Mouse (Mus musculus) C2C12 (cell line): Measurements from ENCODE around the gene Tekt1. TPM values are rescaled to one million over a fixed set of nuclear protein-coding genes. Genes with fewer than 3 reads are reported as not detected.

Experiments used
- H3K27me3 ChIP-seq: one replicate; pipeline ENCODE4 v1.6.1; 2011; ENCODE audit not compliant: control insufficient read depth, insufficient read depth, insufficient read length
- H3K36me3 ChIP-seq: one replicate; pipeline ENCODE4 v1.6.1; 2011; ENCODE audit not compliant: control insufficient read depth, insufficient read depth
- H3K4me3 ChIP-seq: one replicate; pipeline ENCODE4 v1.5.1; 2011; ENCODE audit warnings: mild to moderate bottlenecking, control low read depth; ENCODE audit not compliant: poor library complexity, insufficient read depth, severe bottlenecking
- H3K79me2 ChIP-seq: one replicate; pipeline ENCODE4 v1.6.1; 2011; ENCODE audit not compliant: control insufficient read depth, insufficient read depth
- H3K79me3 ChIP-seq: one replicate; pipeline ENCODE4 v1.6.1; 2011; ENCODE audit warnings: low read depth, control low read depth
- H3ac ChIP-seq: one replicate; pipeline ENCODE3; 2011; ENCODE audit warnings: low read depth; ENCODE audit not compliant: control insufficient read depth, insufficient read length
- CEBPB ChIP-seq: IDR thresholded peaks from one replicate; pipeline ENCODE4 v1.6.1; 2011; ENCODE audit warnings: low read depth, mild to moderate bottlenecking, control low read depth, moderate library complexity
- CTCF ChIP-seq: IDR thresholded peaks from one replicate; pipeline ENCODE4 v1.5.1; 2011; ENCODE audit not compliant: control insufficient read depth, insufficient read depth, insufficient read length
- FOSL1 ChIP-seq: IDR thresholded peaks from one replicate; pipeline ENCODE4 v1.8.0; 2011; ENCODE audit warnings: mild to moderate bottlenecking, low read length; ENCODE audit not compliant: poor library complexity, insufficient read depth, severe bottlenecking
- MAX ChIP-seq: IDR thresholded peaks from one replicate; pipeline ENCODE4 v1.6.1; 2011; ENCODE audit warnings: mild to moderate bottlenecking, control low read depth
- MYOD1 ChIP-seq: IDR thresholded peaks from one replicate; pipeline ENCODE4 v1.6.1; 2011; ENCODE audit warnings: low read depth; ENCODE audit not compliant: control insufficient read depth, insufficient read length
- MYOG ChIP-seq: IDR thresholded peaks from one replicate; pipeline ENCODE4 v1.6.1; 2011; ENCODE audit not compliant: control insufficient read depth, insufficient read length; ENCODE audit errors: extremely low read depth
- USF1 ChIP-seq: IDR thresholded peaks from one replicate; pipeline ENCODE4 v1.6.1; 2011; ENCODE audit warnings: low read depth, mild to moderate bottlenecking, control low read depth, moderate library complexity
- polyA plus RNA-seq: library from polyadenylated mRNA; unstranded; fragments of >200 nt; fragmentation: generic; extraction: Trizol; gene quantifications from one replicate; pipeline ENCODE4 v1.2.1, GENCODE M21; 2012; ENCODE audit warnings: missing spikeins

Gene Tekt1
- polyA plus RNA-seq, 1 experiment: not detected

DNA sequence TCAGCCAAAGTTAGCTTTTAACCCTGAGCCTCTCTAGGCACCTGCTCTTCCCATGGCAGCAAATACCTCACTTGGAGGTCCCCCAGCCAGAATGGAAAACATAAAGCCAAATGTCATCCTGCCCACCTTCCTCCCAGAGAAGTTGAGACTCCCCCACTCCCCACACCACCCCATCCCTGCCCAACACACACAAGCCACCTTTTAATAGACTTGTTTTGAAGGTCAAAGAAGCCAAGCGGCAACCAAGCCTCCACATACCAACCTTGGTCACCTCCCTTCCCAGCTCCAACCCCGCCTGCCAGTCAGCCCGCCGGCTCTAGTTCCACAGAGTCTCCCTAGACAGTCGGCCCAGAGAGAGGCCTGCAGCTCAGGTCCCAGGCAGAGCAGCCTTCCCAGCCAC, 39.8 kb upstream of the Tekt1 start:
- Histone ChIP-seq H3ac (no peak overlapping the region), H3K79me2 (no peaks in the 10 kb centered on the region), H3K27me3 (peaks cover 70% of the 10 kb centered on the region), H3K36me3 (no peaks in the 10 kb centered on the region), H3K79me3 (no peaks in the 10 kb centered on the region), H3K4me3 (no peak overlapping the region)
- TF ChIP-seq MYOG (no peak), MYOD1 (no peak), USF1 (no peak), CEBPB (no peak), MAX (no peak), CTCF (no peak), FOSL1 (no peak)

- Histone ChIP-seq H3K79me3 (no peaks in the 10 kb centered on the region), H3K27me3 (peaks cover 68% of the 10 kb centered on the region), H3ac (no peak overlapping the region), H3K36me3 (no peaks in the 10 kb centered on the region), H3K79me2 (no peaks in the 10 kb centered on the region), H3K4me3 (no peak overlapping the region)
- TF ChIP-seq MYOG: no peak
- TF ChIP-seq FOSL1: no peak
- no peak for TF ChIP-seq MAX
- TF ChIP-seq MYOD1: no peak
- TF ChIP-seq CEBPB: no peak
- TF ChIP-seq CTCF: no peak
Observed at GRCm38 (mm10) chr11:72401068-72401467, 38.8 kb upstream of the Tekt1 start.

DNA sequence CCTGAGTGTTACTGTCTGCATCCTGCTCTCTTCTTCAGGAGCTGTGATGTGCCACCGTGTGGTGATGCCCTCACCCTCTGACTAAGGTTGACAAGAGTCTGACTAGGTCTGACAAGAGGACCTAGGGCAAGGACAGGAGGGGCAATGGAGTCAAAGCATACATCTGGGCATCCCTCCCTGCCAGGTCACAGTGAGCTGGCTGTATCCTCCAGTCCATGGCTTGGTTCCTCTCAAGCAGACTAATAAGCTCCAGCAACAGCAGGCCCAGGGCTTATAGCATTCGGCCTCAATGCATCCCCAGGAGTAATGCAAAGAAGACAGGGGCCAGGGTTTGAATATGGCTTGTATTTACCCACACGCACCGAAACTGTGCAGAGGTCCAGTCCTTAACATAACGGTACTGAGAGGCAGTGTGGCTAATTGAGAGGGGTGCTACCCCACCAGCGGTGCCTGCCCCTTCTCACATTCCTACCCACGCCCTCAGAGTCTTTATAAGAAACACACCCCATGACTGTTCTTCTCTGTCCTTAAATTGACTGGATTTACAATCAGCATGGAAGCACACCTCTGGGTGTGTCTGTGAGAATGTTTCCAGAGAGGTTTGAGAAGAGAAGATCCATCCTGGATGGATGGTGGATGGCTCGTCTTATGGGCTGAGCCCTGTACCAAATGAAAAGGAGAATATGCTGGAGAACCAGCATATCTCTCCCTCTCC, 35.7 kb upstream of the Tekt1 start:
- no peak overlapping the region for H3K4me3 ChIP-seq
- H3K79me3 ChIP-seq: no peaks in the 10 kb centered on the region
- H3ac ChIP-seq: no peak overlapping the region
- no peaks in the 10 kb centered on the region for H3K36me3 ChIP-seq
- H3K79me2 ChIP-seq: no peaks in the 10 kb centered on the region
- peaks cover 69% of the 10 kb centered on the region for H3K27me3 ChIP-seq
- no peak for TF ChIP-seq MAX
- TF ChIP-seq USF1: no peak
- no peak for TF ChIP-seq CEBPB
- no peak for TF ChIP-seq MYOG
- no peak for TF ChIP-seq FOSL1
- TF ChIP-seq MYOD1: no peak
- TF ChIP-seq CTCF: no peak

DNA sequence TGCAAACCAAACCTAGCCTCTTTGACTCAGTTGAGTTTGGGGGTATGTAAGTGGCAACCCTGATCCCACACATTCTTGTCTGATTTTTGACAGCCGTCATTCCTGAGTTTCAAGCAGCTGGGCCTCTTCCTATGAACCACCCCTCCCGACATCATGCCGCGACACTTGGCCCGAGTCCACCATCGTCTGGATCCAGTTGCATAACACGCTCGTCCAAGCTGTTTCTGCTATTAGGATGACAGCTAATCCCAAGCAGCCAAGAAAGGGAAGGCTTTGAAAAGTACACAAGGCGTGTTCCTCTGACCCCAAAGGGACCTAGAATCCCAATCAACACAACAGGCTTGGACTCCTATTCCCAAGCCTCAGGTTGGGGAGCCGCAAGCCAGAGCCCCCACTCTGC, 34.8 kb upstream of the Tekt1 start:
- Histone ChIP-seq H3K27me3 (peaks cover 63% of the 10 kb centered on the region), H3K4me3 (no peak overlapping the region), H3K36me3 (no peaks in the 10 kb centered on the region), H3ac (no peak overlapping the region), H3K79me3 (no peaks in the 10 kb centered on the region), H3K79me2 (no peaks in the 10 kb centered on the region)
- no peak for TF ChIP-seq USF1
- TF ChIP-seq CEBPB: no peak
- no peak for TF ChIP-seq MAX
- TF ChIP-seq FOSL1: no peak
- no peak for TF ChIP-seq CTCF
- TF ChIP-seq MYOD1: no peak
- no peak for TF ChIP-seq MYOG

GRCm38 (mm10) chr11:72396621-72397020, 34.4 kb upstream of the Tekt1 start:
- H3K36me3 ChIP-seq: no peaks in the 10 kb centered on the region
- no peak overlapping the region for H3K4me3 ChIP-seq
- H3ac ChIP-seq: no peak overlapping the region
- no peaks in the 10 kb centered on the region for H3K79me2 ChIP-seq
- TF ChIP-seq MAX: no peak
- no peak for TF ChIP-seq CEBPB
- no peak for TF ChIP-seq MYOD1
- no peak for TF ChIP-seq CTCF
- no peak for TF ChIP-seq FOSL1
- TF ChIP-seq MYOG: no peak
- no peak for TF ChIP-seq USF1
- H3K27me3 ChIP-seq: peaks cover 61% of the 10 kb centered on the region
- H3K79me3 ChIP-seq: no peaks in the 10 kb centered on the region

DNA sequence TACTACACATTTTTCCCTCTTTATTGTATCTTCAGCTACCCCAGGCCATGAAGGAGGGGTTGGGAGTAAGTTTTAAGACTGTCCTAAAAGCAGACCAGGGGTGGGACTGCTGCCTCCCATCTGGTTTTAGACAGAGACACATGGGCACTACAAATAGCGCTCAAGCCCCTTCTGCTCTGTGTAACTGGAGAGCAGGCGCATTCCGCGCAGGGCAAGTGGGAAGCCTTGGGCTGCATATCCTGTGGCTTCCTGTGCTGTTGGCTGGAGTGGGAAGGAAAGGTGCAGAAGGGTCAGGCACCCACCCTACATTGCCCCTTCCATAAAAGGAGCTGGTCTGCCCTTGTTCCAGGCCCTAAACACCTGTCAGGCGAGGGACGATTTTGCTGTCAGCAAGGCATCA, 33.4 kb upstream of the Tekt1 start:
- TF ChIP-seq FOSL1 (no peak), MYOG (no peak), USF1 (no peak), CTCF (no peak), MYOD1 (no peak), CEBPB (no peak), MAX (no peak)
- H3K79me3 ChIP-seq: no peaks in the 10 kb centered on the region
- H3K36me3 ChIP-seq: no peaks in the 10 kb centered on the region
- no peak overlapping the region for H3K4me3 ChIP-seq
- H3K27me3 ChIP-seq: peaks cover 57% of the 10 kb centered on the region
- no peak overlapping the region for H3ac ChIP-seq
- H3K79me2 ChIP-seq: no peaks in the 10 kb centered on the region
